Mouse (Mus musculus): ENCODE data around the gene Wbp1l. TPM values are rescaled to one million over a fixed set of nuclear protein-coding genes. Genes with fewer than 3 reads are reported as not detected.

Wbp1l gene
- total RNA-seq, 2 experiments from 2014 or later = 40.5 to 45.8 TPM

GRCm38 (mm10) chr19:46591575-46591974 is 7.3 kb upstream of the Wbp1l start:
- intact Hi-C loops (cut with DNase I) = loop anchor here (10.0 kb wide), 1 partner anchor 273 kb away; no protein-coding TSS in a partner anchor
- no peak for DNase-seq (ENCODE audit: low spot score in 2 of 2)

- no peak for DNase-seq (ENCODE audit: low spot score in 2 of 2)
- intact Hi-C loops (cut with DNase I) = loop anchor here (10.0 kb wide), 1 partner anchor 272 kb away; no protein-coding TSS in a partner anchor
Observed at GRCm38 (mm10) chr19:46592751-46593439, 6.0 kb upstream of the Wbp1l start.

- DNase-seq (ENCODE audit: low spot score in 2 of 2) = no peak
- intact Hi-C loops (cut with DNase I) = loop anchor here (10.0 kb wide), 1 partner anchor 267 kb away; no protein-coding TSS in a partner anchor
Observed at GRCm38 (mm10) chr19:46598187-46598586, 697 bp upstream of the Wbp1l start.

- intact Hi-C loops (cut with DNase I) = loop anchor here (5.0 to 10.0 kb wide), 2 partner anchors 48 to 265 kb away; no protein-coding TSS in a partner anchor
- DNase-seq (ENCODE audit: low spot score in 2 of 2) = peak; percentile 28 to 30
Observed at GRCm38 (mm10) chr19:46599375-46600256, 732 bp downstream of the Wbp1l start.

- intact Hi-C loops (cut with DNase I) = loop anchor here (5.0 kb wide), 1 partner anchor 47 kb away; no protein-coding TSS in a partner anchor
- DNase-seq (ENCODE audit: low spot score in 2 of 2) = no peak
Observed at GRCm38 (mm10) chr19:46600371-46600770, 1.5 kb downstream of the Wbp1l start.

GRCm38 (mm10) chr19:46601491-46601890 is 2.6 kb downstream of the Wbp1l start:
- intact Hi-C loops (cut with DNase I) = loop anchor here (5.0 kb wide), 1 partner anchor 46 kb away; no protein-coding TSS in a partner anchor
- DNase-seq (ENCODE audit: low spot score in 2 of 2) = peak in 1 of 2 experiments; percentile 31

- intact Hi-C loops (cut with DNase I) = loop anchor here (5.0 kb wide), 1 partner anchor 45 kb away; no protein-coding TSS in a partner anchor
- no peak for DNase-seq (ENCODE audit: low spot score in 2 of 2)
Observed at GRCm38 (mm10) chr19:46602406-46602805, 3.5 kb downstream of the Wbp1l start.

GRCm38 (mm10) chr19:46606718-46607117 is 7.8 kb downstream of the Wbp1l start:
- intact Hi-C loops (cut with DNase I) = no loop called here
- no peak for DNase-seq (ENCODE audit: low spot score in 2 of 2)

- intact Hi-C loops (cut with DNase I) = no loop called here
- DNase-seq (ENCODE audit: low spot score in 2 of 2) = no peak
Observed at GRCm38 (mm10) chr19:46607424-46607823, 8.5 kb downstream of the Wbp1l start.

GRCm38 (mm10) chr19:46608158-46608557 is 9.3 kb downstream of the Wbp1l start:
- intact Hi-C loops (cut with DNase I) = no loop called here
- DNase-seq (ENCODE audit: low spot score in 2 of 2) = no peak

GRCm38 (mm10) chr19:46616378-46616777 is 17.5 kb downstream of the Wbp1l start:
- intact Hi-C loops (cut with DNase I) = no loop called here
- DNase-seq (ENCODE audit: low spot score in 2 of 2) = no peak

- DNase-seq (ENCODE audit: low spot score in 2 of 2) = no peak
- intact Hi-C loops (cut with DNase I) = no loop called here
Observed at GRCm38 (mm10) chr19:46617361-46617760, 18.5 kb downstream of the Wbp1l start.

GRCm38 (mm10) chr19:46618322-46618721 is 19.4 kb downstream of the Wbp1l start:
- intact Hi-C loops (cut with DNase I) = no loop called here
- no peak for DNase-seq (ENCODE audit: low spot score in 2 of 2)

GRCm38 (mm10) chr19:46619001-46619400 is 20.1 kb downstream of the Wbp1l start:
- no peak for DNase-seq (ENCODE audit: low spot score in 2 of 2)
- intact Hi-C loops (cut with DNase I) = no loop called here

- intact Hi-C loops (cut with DNase I) = no loop called here
- no peak for DNase-seq (ENCODE audit: low spot score in 2 of 2)
Observed at GRCm38 (mm10) chr19:46619518-46619917, 20.6 kb downstream of the Wbp1l start.

GRCm38 (mm10) chr19:46620016-46620808 is 21.3 kb downstream of the Wbp1l start:
- intact Hi-C loops (cut with DNase I) = no loop called here
- DNase-seq (ENCODE audit: low spot score in 2 of 2) = peak; percentile 50 to 76

- intact Hi-C loops (cut with DNase I) = no loop called here
- no peak for DNase-seq (ENCODE audit: low spot score in 2 of 2)
Observed at GRCm38 (mm10) chr19:46621236-46622183, 22.6 kb downstream of the Wbp1l start.

- no peak for DNase-seq (ENCODE audit: low spot score in 2 of 2)
- intact Hi-C loops (cut with DNase I) = no loop called here
Observed at GRCm38 (mm10) chr19:46622659-46623193, 23.8 kb downstream of the Wbp1l start.
